Mouse (Mus musculus): ENCODE measurements at regions not wholly inside any gene's neighbourhood (a gene's known extent, or its start where the extent isn't known, plus 50 kb on each side); places are given as distances from the start of the nearest gene placed in this dataset.
A peak's percentile ranks its signal among the peaks of the same experiment; 100 is the strongest.

GRCm38 (mm10) chr8:34739836-34740804 is 628.6 kb upstream of the Gm10131 start:
- no peaks in the 10 kb centered on the region for H3K36me3 ChIP-seq (ENCODE audit: control insufficient read depth, insufficient read depth)
- H3K27ac ChIP-seq (ENCODE audit: low read length): no peak overlapping the region
- no peak overlapping the region for H3K4me2 ChIP-seq (ENCODE audit: low read depth, low read length)
- no peaks in the 10 kb centered on the region for H3K27me3 ChIP-seq (ENCODE audit: control insufficient read depth, insufficient read depth, low read length)
- H3K9ac ChIP-seq (ENCODE audit: low read length): no peak overlapping the region
- peaks cover 5% of the 10 kb centered on the region for H3K9me3 ChIP-seq (replicated peaks; ENCODE audit: control insufficient read depth, low read length)
- 87% methylated on average over 16 of the region's 16 CpGs for WGBS
- H3K4me1 ChIP-seq (ENCODE audit: control insufficient read depth, insufficient read depth, low read length): no peaks in the 10 kb centered on the region
- ATAC-seq (replicated peaks; ENCODE audit: extremely low read depth, insufficient read depth, low FRiP score): no peak
- no peak overlapping the region for H3K4me3 ChIP-seq (ENCODE audit: low read length)

DNA sequence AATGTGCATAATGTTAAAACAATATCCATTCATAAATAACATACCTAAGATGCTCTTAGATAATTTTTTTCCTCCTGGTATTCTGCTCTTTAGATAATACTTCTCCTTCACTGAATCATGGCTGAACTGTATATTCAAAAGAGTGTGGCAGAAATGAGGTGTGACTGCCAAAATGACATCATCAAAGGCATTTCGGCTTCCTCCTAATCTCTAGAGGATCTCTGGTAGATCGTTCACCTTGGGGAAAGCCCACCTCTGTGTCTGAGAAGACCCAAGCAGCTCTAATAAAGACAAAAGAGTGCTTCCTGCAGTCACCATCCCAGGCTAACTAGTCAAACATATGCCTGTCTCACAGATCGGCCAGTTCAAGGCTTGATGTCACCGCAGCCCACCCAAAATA is 624.7 kb upstream of the Gm10131 start:
- 74% methylated on average over 4 of the region's 4 CpGs for WGBS
- no peak for ATAC-seq (replicated peaks; ENCODE audit: extremely low read depth, insufficient read depth, low FRiP score)
- H3K4me3 ChIP-seq (ENCODE audit: low read length): no peak overlapping the region

GRCm38 (mm10) chr8:34735006-34735405 is 623.5 kb upstream of the Gm10131 start:
- Histone ChIP-seq H3K27ac (ENCODE audit: low read length) (no peak overlapping the region), H3K9ac (ENCODE audit: low read length) (no peak overlapping the region), H3K4me2 (ENCODE audit: low read depth, low read length) (no peak overlapping the region), H3K36me3 (ENCODE audit: control insufficient read depth, insufficient read depth) (no peaks in the 10 kb centered on the region), H3K4me3 (ENCODE audit: low read length) (no peak overlapping the region), H3K27me3 (ENCODE audit: control insufficient read depth, insufficient read depth, low read length) (0 out of 2 replicates have a peak, but pooled peaks cover 2% of the 10 kb centered on the region), H3K9me3 (replicated peaks; ENCODE audit: control insufficient read depth, low read length) (peaks cover 5% of the 10 kb centered on the region), H3K4me1 (ENCODE audit: control insufficient read depth, insufficient read depth, low read length) (no peaks in the 10 kb centered on the region)
- no peak for ATAC-seq (replicated peaks; ENCODE audit: extremely low read depth, insufficient read depth, low FRiP score)
- WGBS: 78% methylated on average over 4 of the region's 4 CpGs

More for the DNA sequence above, 624.7 kb upstream of the Gm10131 start:
- Histone ChIP-seq H3K4me1 (ENCODE audit: control insufficient read depth, insufficient read depth, low read length) (no peaks in the 10 kb centered on the region), H3K27ac (ENCODE audit: low read length) (no peak overlapping the region), H3K9me3 (replicated peaks; ENCODE audit: control insufficient read depth, low read length) (peaks cover 5% of the 10 kb centered on the region), H3K27me3 (ENCODE audit: control insufficient read depth, insufficient read depth, low read length) (no peaks in the 10 kb centered on the region), H3K4me2 (ENCODE audit: low read depth, low read length) (no peak overlapping the region), H3K9ac (ENCODE audit: low read length) (no peak overlapping the region), H3K36me3 (ENCODE audit: control insufficient read depth, insufficient read depth) (no peaks in the 10 kb centered on the region)

DNA sequence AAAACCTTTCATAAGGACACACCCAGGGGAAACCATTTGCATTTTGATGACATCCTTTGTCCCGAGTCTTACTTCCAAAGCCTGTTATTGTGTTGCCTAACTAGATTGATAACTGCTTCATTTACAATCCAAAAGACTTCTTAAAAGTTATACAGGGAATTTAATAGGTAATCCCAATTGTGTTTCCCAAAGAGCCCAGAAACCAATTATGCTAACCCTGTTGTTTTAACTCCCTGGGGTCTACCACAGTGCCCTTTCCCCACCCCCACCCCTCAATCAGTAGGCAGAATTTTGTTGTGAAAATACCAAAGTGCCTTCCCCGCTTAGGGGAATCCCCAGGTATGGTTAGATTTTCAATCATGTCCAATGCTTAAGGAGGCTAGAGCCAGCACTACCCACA is 621.3 kb upstream of the Gm10131 start:
- ATAC-seq (replicated peaks; ENCODE audit: extremely low read depth, insufficient read depth, low FRiP score): no peak
- no peak overlapping the region for H3K9ac ChIP-seq (ENCODE audit: low read length)
- H3K9me3 ChIP-seq (replicated peaks; ENCODE audit: control insufficient read depth, low read length): peaks cover 5% of the 10 kb centered on the region
- H3K27ac ChIP-seq (ENCODE audit: low read length): no peak overlapping the region
- no peaks in the 10 kb centered on the region for H3K36me3 ChIP-seq (ENCODE audit: control insufficient read depth, insufficient read depth)
- no peaks in the 10 kb centered on the region for H3K4me1 ChIP-seq (ENCODE audit: control insufficient read depth, insufficient read depth, low read length)
- H3K27me3 ChIP-seq (ENCODE audit: control insufficient read depth, insufficient read depth, low read length): 0 out of 2 replicates have a peak, but pooled peaks cover 2% of the 10 kb centered on the region
- H3K4me3 ChIP-seq (ENCODE audit: low read length): no peak overlapping the region
- H3K4me2 ChIP-seq (ENCODE audit: low read depth, low read length): no peak overlapping the region
- 41% methylated on average over 2 of the region's 2 CpGs for WGBS

GRCm38 (mm10) chr8:34732362-34732761 is 620.8 kb upstream of the Gm10131 start:
- no peak overlapping the region for H3K4me2 ChIP-seq (ENCODE audit: low read depth, low read length)
- H3K27ac ChIP-seq (ENCODE audit: low read length): no peak overlapping the region
- H3K4me3 ChIP-seq (ENCODE audit: low read length): no peak overlapping the region
- ATAC-seq (replicated peaks; ENCODE audit: extremely low read depth, insufficient read depth, low FRiP score): no peak
- 0 out of 2 replicates have a peak, but pooled peaks cover 2% of the 10 kb centered on the region for H3K27me3 ChIP-seq (ENCODE audit: control insufficient read depth, insufficient read depth, low read length)
- no peaks in the 10 kb centered on the region for H3K36me3 ChIP-seq (ENCODE audit: control insufficient read depth, insufficient read depth)
- H3K9ac ChIP-seq (ENCODE audit: low read length): no peak overlapping the region
- no peaks in the 10 kb centered on the region for H3K4me1 ChIP-seq (ENCODE audit: control insufficient read depth, insufficient read depth, low read length)
- WGBS: 54% methylated on average over 1 of the region's 1 CpGs
- H3K9me3 ChIP-seq (replicated peaks; ENCODE audit: control insufficient read depth, low read length): peaks cover 5% of the 10 kb centered on the region

DNA sequence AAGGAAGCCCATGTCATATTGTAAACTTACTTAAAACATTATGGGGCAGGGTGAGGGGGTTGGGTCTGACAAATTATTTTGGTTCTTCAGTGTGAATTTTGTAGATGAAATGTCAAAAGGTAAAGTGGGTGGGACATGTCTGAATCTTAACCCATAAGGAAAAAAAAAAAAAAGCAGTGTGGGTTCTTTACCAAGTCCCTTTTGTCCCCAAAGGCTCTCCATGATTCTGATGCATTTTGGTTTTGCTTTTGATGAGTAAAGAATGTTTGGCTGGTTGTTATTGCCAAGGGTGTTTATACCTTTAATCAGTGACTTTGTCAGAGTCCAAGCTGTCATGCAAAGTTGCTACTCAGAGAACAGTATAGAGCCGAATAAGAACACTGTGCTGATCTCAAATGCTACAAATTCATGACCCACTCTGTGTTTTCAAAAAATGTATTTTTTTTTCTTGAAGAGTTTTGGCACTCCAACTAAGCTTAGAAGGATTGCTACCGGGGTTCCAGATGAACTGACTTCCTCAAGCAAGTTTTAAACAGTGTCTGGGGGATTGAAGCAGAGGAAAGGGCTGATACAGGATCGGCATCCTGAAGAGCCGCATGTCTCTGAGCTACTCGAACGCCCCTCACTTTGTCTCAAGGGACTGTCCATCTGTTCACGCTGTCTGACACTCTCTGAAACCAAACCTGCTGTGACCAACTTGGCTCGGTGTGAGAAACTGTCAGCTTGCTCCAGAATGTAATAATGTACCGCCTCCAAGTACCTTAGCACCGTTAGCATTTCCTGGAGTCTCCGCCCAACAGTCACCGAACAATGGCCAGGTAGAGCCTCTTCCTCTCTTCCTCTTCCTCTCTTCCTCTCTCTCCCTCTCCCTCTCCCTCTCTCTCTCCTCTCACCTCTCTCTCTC is 619.8 kb upstream of the Gm10131 start:
- Histone ChIP-seq H3K4me1 (ENCODE audit: control insufficient read depth, insufficient read depth, low read length) (no peaks in the 10 kb centered on the region), H3K36me3 (ENCODE audit: control insufficient read depth, insufficient read depth) (no peaks in the 10 kb centered on the region), H3K9me3 (replicated peaks; ENCODE audit: control insufficient read depth, low read length) (no peaks in the 10 kb centered on the region), H3K27ac (ENCODE audit: low read length) (no peak overlapping the region), H3K27me3 (ENCODE audit: control insufficient read depth, insufficient read depth, low read length) (0 out of 2 replicates have a peak, but pooled peaks cover 2% of the 10 kb centered on the region), H3K4me2 (ENCODE audit: low read depth, low read length) (peak overlapping the region; percentile 20; the same call in 1 of the 2 replicates), H3K4me3 (ENCODE audit: low read length) (no peak overlapping the region), H3K9ac (ENCODE audit: low read length) (no peak overlapping the region)
- no peak for ATAC-seq (replicated peaks; ENCODE audit: extremely low read depth, insufficient read depth, low FRiP score)
- WGBS: 14% methylated on average over 12 of the region's 12 CpGs

- 0 out of 2 replicates have a peak, but pooled peaks cover 2% of the 10 kb centered on the region for H3K27me3 ChIP-seq (ENCODE audit: control insufficient read depth, insufficient read depth, low read length)
- ATAC-seq (replicated peaks; ENCODE audit: extremely low read depth, insufficient read depth, low FRiP score): no peak
- H3K36me3 ChIP-seq (ENCODE audit: control insufficient read depth, insufficient read depth): no peaks in the 10 kb centered on the region
- H3K4me1 ChIP-seq (ENCODE audit: control insufficient read depth, insufficient read depth, low read length): 0 out of 2 replicates have a peak, but pooled peaks cover 3% of the 10 kb centered on the region
- H3K4me3 ChIP-seq (ENCODE audit: low read length): no peak overlapping the region
- no peak overlapping the region for H3K4me2 ChIP-seq (ENCODE audit: low read depth, low read length)
- H3K9me3 ChIP-seq (replicated peaks; ENCODE audit: control insufficient read depth, low read length): no peaks in the 10 kb centered on the region
- 83% methylated on average over 7 of the region's 7 CpGs for WGBS
- H3K27ac ChIP-seq (ENCODE audit: low read length): no peak overlapping the region
- H3K9ac ChIP-seq (ENCODE audit: low read length): no peak overlapping the region
Observed at GRCm38 (mm10) chr8:34729585-34729984, 618.0 kb upstream of the Gm10131 start.

GRCm38 (mm10) chr8:34727699-34728098 is 616.2 kb upstream of the Gm10131 start:
- 0 out of 2 replicates have a peak, but pooled peaks cover 3% of the 10 kb centered on the region for H3K4me1 ChIP-seq (ENCODE audit: control insufficient read depth, insufficient read depth, low read length)
- H3K27me3 ChIP-seq (ENCODE audit: control insufficient read depth, insufficient read depth, low read length): 0 out of 2 replicates have a peak, but pooled peaks cover 2% of the 10 kb centered on the region
- no peak overlapping the region for H3K9ac ChIP-seq (ENCODE audit: low read length)
- H3K4me2 ChIP-seq (ENCODE audit: low read depth, low read length): no peak overlapping the region
- no peak overlapping the region for H3K4me3 ChIP-seq (ENCODE audit: low read length)
- 83% methylated on average over 8 of the region's 8 CpGs for WGBS
- no peak overlapping the region for H3K27ac ChIP-seq (ENCODE audit: low read length)
- no peak for ATAC-seq (replicated peaks; ENCODE audit: extremely low read depth, insufficient read depth, low FRiP score)
- H3K9me3 ChIP-seq (replicated peaks; ENCODE audit: control insufficient read depth, low read length): no peaks in the 10 kb centered on the region
- H3K36me3 ChIP-seq (ENCODE audit: control insufficient read depth, insufficient read depth): no peaks in the 10 kb centered on the region
